Mouse (Mus musculus) kidney, adult 2 months (tissue): ENCODE measurements at regions not wholly inside any gene's neighbourhood (a gene's known extent, or its start where the extent isn't known, plus 50 kb on each side); places are given as distances from the start of the nearest gene placed in this dataset.

Source experiments
- CTCF ChIP-seq: fragments of 200-500 bp; conservative IDR thresholded peaks from 2 replicates; pipeline ENCODE4 v1.5.1; 2011; ENCODE audit warnings: low read depth, mild to moderate bottlenecking, control low read depth, low read length, moderate library complexity, mixed read lengths; ENCODE audit not compliant: insufficient read depth, insufficient read length
- POLR2A ChIP-seq: fragments of 200-500 bp; IDR thresholded peaks from one replicate; pipeline ENCODE4 v1.6.1; 2011; ENCODE audit warnings: low read depth, low read length, control low read depth

DNA sequence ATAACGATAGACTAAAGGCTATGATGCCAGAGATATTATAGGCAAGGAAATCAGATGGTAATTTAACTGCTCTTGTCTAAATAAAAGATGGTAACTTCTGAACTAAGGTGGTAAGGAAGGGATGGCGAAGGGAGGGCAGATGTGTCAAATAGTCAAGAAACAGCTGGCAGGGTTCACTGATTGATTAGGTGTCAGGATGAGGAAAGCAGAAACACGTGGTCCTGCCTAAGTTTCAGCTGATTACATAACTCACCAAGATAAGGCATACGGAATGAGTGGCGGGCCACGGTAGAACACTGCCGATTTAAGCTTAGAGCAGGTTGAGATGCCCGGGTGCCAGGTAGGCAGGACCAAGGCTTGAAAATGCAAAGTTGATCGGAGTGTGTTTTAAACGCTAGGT, 143.2 kb downstream of the Gm45692 start:
- TF ChIP-seq POLR2A (no peak), CTCF (no peak)
